Mouse (Mus musculus) embryo, embryonic 10 days (tissue): Measurements from ENCODE around the gene Nprl3.
"Not testable (repeated sequence)": the region's sequence is repeated elsewhere in the genome, so short reads cannot be mapped to it uniquely, and the experiment has no call there.

Experiments
- DNase-seq: peaks from one replicate; pipeline ENCODE4 v3.0.0-alpha.2; 2015; ENCODE audit warnings: low spot score

Nprl3 gene

GRCm38 (mm10) chr11:32284582-32284981, 17.1 kb upstream of the Nprl3 start:
- not testable (repeated sequence) for DNase-seq

- DNase-seq: not testable (repeated sequence)
These were observed 15.7 kb upstream of the Nprl3 start, which contains the start of gene Hba-a1 for GRCm38 (mm10) chr11:32283091-32283777. TSS of gene Hba-a1 (plus strand) at chr11:32283511.

GRCm38 (mm10) chr11:32281416-32282144, 14.1 kb upstream of the Nprl3 start:
- no peak for DNase-seq

GRCm38 (mm10) chr11:32280646-32281045, 13.1 kb upstream of the Nprl3 start:
- no peak for DNase-seq

GRCm38 (mm10) chr11:32278458-32278957, 11.0 kb upstream of the Nprl3 start:
- no peak for DNase-seq

- peak; percentile 27 for DNase-seq
These were observed 10.4 kb upstream of the Nprl3 start for GRCm38 (mm10) chr11:32277736-32278457.

GRCm38 (mm10) chr11:32276347-32276746, 8.8 kb upstream of the Nprl3 start, which contains the start of gene Hba-x:
TSS of gene Hba-x (plus strand) at chr11:32276400.
- DNase-seq: no peak

- no peak for DNase-seq
These were observed 3.7 kb upstream of the Nprl3 start for GRCm38 (mm10) chr11:32271178-32271577.

GRCm38 (mm10) chr11:32268952-32269351, 1.4 kb upstream of the Nprl3 start:
- DNase-seq: peak; percentile 27

- DNase-seq: peak; percentile 24
These were observed 457 bp upstream of the Nprl3 start for GRCm38 (mm10) chr11:32267964-32268363.

- no peak for DNase-seq
These were observed 731 bp downstream of the Nprl3 start for GRCm38 (mm10) chr11:32266776-32267175.

- DNase-seq: no peak
These were observed 1.3 kb downstream of the Nprl3 start for GRCm38 (mm10) chr11:32266194-32266593.

- DNase-seq: no peak
These were observed 2.3 kb downstream of the Nprl3 start for GRCm38 (mm10) chr11:32265117-32265738.

GRCm38 (mm10) chr11:32262674-32263415, 4.7 kb downstream of the Nprl3 start:
- peak; percentile 73 for DNase-seq

GRCm38 (mm10) chr11:32256566-32256965, 10.9 kb downstream of the Nprl3 start:
- no peak for DNase-seq

GRCm38 (mm10) chr11:32256146-32256545, 11.4 kb downstream of the Nprl3 start:
- no peak for DNase-seq

- no peak for DNase-seq
These were observed 14.4 kb downstream of the Nprl3 start for GRCm38 (mm10) chr11:32253121-32253520.

- DNase-seq: no peak
These were observed 16.4 kb downstream of the Nprl3 start for GRCm38 (mm10) chr11:32250880-32251763.

GRCm38 (mm10) chr11:32248350-32248749, 19.2 kb downstream of the Nprl3 start:
- no peak for DNase-seq

- no peak for DNase-seq
These were observed 20.4 kb downstream of the Nprl3 start for GRCm38 (mm10) chr11:32247068-32247467.
